Mouse (Mus musculus): Measurements from ENCODE around the gene Clasp1. TPM values are rescaled to one million over a fixed set of nuclear protein-coding genes. Genes with fewer than 3 reads are reported as not detected.

Clasp1 gene
- total and polyA plus RNA-seq, 3 experiments = 13.9 to 21.3 TPM; not detected in 1

DNA sequence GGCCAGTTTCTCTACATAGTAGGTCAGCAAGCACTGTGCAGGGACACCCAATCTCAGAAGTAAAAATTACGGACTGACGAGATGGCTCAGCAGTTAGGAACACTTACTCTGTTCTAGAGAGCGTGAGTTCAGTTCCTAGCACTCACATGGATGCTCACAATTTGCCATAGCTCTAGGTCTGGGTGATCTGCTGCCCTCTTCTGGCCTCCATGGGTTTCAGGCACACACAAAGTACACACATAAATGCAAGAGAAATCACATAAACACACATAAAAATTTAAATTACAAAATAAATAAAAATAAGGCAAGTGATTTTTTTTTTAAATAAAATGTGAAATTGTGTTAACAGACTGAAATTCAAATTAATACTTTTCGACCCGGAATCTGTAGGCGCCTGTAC lies 77.2 kb downstream of the Clasp1 start:
- Histone ChIP-seq H3K9me3 (replicated peaks; ENCODE audit: insufficient read depth, low read length) (no peaks in the 10 kb centered on the region), H3K27me3 (ENCODE audit: control insufficient read depth in 1 of 2, insufficient read depth in 2 of 2, low read length in 2 of 2) (no peaks in the 10 kb centered on the region), H3K4me1 (ENCODE audit: control insufficient read depth in 1 of 2, insufficient read depth in 2 of 2, low read length in 2 of 2) (no peaks in the 10 kb centered on the region), H3K4me3 (ENCODE audit: control insufficient read depth in 1 of 2, insufficient read depth in 1 of 2, low read depth in 2 of 2, low read length in 2 of 2) (no peak overlapping the region), H3K79me2 (ENCODE audit: control insufficient read depth, insufficient read depth, low read length, poor library complexity) (no peaks in the 10 kb centered on the region), H3K9ac (ENCODE audit: control insufficient read depth, low read depth, low read length, poor library complexity, severe bottlenecking) (no peak overlapping the region), H3K27ac (ENCODE audit: control insufficient read depth, low read depth, low read length) (no peak overlapping the region), H3K36me3 (ENCODE audit: control insufficient read depth in 1 of 2, insufficient read depth in 2 of 2, low read length in 2 of 2) (no peaks in the 10 kb centered on the region; a peak in 1 of 4 replicates)
- TF ChIP-seq BHLHE40 (IDR thresholded peaks at IDR 0.05; ENCODE audit: borderline replicate concordance, low read depth, low read length) = no peak
- TF ChIP-seq MAFK (IDR thresholded peaks at IDR 0.05; ENCODE audit: borderline replicate concordance, low read depth, low read length) = no peak
- peak; percentile 41 to 60 (median 51) for TF ChIP-seq CTCF (IDR thresholded peaks at IDR 0.05 in 2 of 3, conservative IDR thresholded peaks at IDR 0.05 in 1 of 3; ENCODE audit: control insufficient read depth in 1 of 3, insufficient read depth in 1 of 3, low read depth in 2 of 3, low read length in 3 of 3, poor library complexity in 1 of 3, severe bottlenecking in 1 of 3)
- TF ChIP-seq USF1 (IDR thresholded peaks at IDR 0.05; ENCODE audit: low read depth, low read length) = no peak
- no peak for TF ChIP-seq ZNF384 (IDR thresholded peaks at IDR 0.05; ENCODE audit: low read depth, low read length)
- no peak for TF ChIP-seq POLR2AphosphoS2 (IDR thresholded peaks at IDR 0.05; ENCODE audit: low read length)
- no peak for TF ChIP-seq MAX (IDR thresholded peaks at IDR 0.05; ENCODE audit: low read length)
- TF ChIP-seq RAD21 (IDR thresholded peaks at IDR 0.05; ENCODE audit: low read depth, low read length) = peak; percentile 25
- no peak for TF ChIP-seq POLR2AphosphoS5 (IDR thresholded peaks at IDR 0.05; ENCODE audit: borderline replicate concordance, low read depth, low read length)
- TF ChIP-seq GATA1 (IDR thresholded peaks at IDR 0.05; ENCODE audit: low read depth, low read length) = no peak
- TF ChIP-seq MAZ (IDR thresholded peaks at IDR 0.05; ENCODE audit: low read depth, low read length) = no peak
- TF ChIP-seq SMC3 (IDR thresholded peaks at IDR 0.05; ENCODE audit: low read depth, low read length) = peak; percentile 48
- TF ChIP-seq ETS1 (IDR thresholded peaks at IDR 0.05; ENCODE audit: low read depth, low read length) = no peak
- peak; percentile 57 for DNase-seq (ENCODE audit: low read depth, low spot score)

DNA sequence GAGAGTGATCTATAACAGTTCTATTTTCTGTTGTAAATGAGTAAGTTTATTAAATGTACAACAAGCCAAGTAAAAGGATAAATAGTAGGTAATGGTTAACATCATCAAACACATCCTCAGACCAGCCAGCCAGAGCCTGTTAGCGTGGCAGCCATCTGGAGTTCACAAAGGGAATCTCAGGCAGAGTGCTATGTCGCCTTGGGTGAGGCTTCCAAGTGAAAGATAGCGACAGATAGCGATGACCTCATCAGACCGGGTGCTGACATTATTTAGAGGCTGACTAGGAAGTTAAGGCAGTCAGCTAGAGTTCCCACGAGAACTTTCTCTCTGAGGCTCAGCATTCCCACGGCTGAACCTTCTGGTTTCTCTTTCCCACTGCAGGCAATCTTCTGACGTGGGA lies 83.5 kb downstream of the Clasp1 start:
- DNase-seq (ENCODE audit: low read depth, low spot score) = no peak
- no peaks in the 10 kb centered on the region for H3K9me3 ChIP-seq (replicated peaks; ENCODE audit: insufficient read depth, low read length)
- H3K27ac ChIP-seq (ENCODE audit: control insufficient read depth, low read depth, low read length) = no peak overlapping the region
- TF ChIP-seq ETS1 (IDR thresholded peaks at IDR 0.05; ENCODE audit: low read depth, low read length) (0 out of 2 replicates have a peak, but pooled peaks have one; percentile 23), ELF1 (IDR thresholded peaks at IDR 0.05; ENCODE audit: low read depth, low read length) (no peak)
- peaks cover 6 to 7% of the 10 kb centered on the region in 2 experiments for H3K4me1 ChIP-seq (ENCODE audit: control insufficient read depth in 1 of 2, insufficient read depth in 2 of 2, low read length in 2 of 2)
- no peaks in the 10 kb centered on the region for H3K79me2 ChIP-seq (ENCODE audit: control insufficient read depth, insufficient read depth, low read length, poor library complexity)
- H3K9ac ChIP-seq (ENCODE audit: control insufficient read depth, low read depth, low read length, poor library complexity, severe bottlenecking) = no peak overlapping the region
- no peak overlapping the region for H3K4me3 ChIP-seq (ENCODE audit: control insufficient read depth in 1 of 2, insufficient read depth in 1 of 2, low read depth in 2 of 2, low read length in 2 of 2)
- peaks cover 2 to 10% of the 10 kb centered on the region in 2 experiments for H3K36me3 ChIP-seq (ENCODE audit: control insufficient read depth in 1 of 2, insufficient read depth in 2 of 2, low read length in 2 of 2)
- H3K27me3 ChIP-seq (ENCODE audit: control insufficient read depth in 1 of 2, insufficient read depth in 2 of 2, low read length in 2 of 2) = no peaks in the 10 kb centered on the region

DNA sequence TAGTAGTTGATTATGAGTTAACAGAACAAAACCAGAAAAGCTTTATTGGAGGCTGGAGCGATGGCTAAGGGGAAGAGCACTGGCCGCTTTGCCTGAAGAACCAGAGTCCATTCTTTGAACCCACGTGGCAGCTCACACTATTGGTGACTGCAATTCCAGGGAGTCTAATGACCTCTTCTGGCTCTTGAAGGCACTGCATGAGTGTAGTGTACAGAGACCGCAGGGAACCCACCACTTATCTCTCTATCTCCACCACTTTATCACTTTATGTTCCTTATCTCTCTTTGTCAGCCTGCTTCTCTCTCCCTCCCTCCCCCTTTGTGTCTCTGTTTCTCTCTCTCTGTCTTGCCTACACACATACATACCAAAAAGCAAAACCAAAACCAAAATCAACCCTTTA lies 88.1 kb downstream of the Clasp1 start:
- no peak overlapping the region for H3K4me3 ChIP-seq (ENCODE audit: control insufficient read depth in 1 of 2, insufficient read depth in 1 of 2, low read depth in 2 of 2, low read length in 2 of 2)
- H3K27me3 ChIP-seq (ENCODE audit: control insufficient read depth in 1 of 2, insufficient read depth in 2 of 2, low read length in 2 of 2) = no peaks in the 10 kb centered on the region
- peak; percentile 77 for DNase-seq (ENCODE audit: low read depth, low spot score)
- H3K36me3 ChIP-seq (ENCODE audit: control insufficient read depth in 1 of 2, insufficient read depth in 2 of 2, low read length in 2 of 2) = peaks cover 2 to 50% of the 10 kb centered on the region in 2 experiments
- H3K4me1 ChIP-seq (ENCODE audit: control insufficient read depth in 1 of 2, insufficient read depth in 2 of 2, low read length in 2 of 2) = peaks cover 36 to 49% of the 10 kb centered on the region in 2 experiments
- H3K27ac ChIP-seq (ENCODE audit: control insufficient read depth, low read depth, low read length) = peak overlapping the region; percentile 60
- no peaks in the 10 kb centered on the region for H3K79me2 ChIP-seq (ENCODE audit: control insufficient read depth, insufficient read depth, low read length, poor library complexity)
- H3K9ac ChIP-seq (ENCODE audit: control insufficient read depth, low read depth, low read length, poor library complexity, severe bottlenecking) = peak overlapping the region; percentile 30
- no peaks in the 10 kb centered on the region for H3K9me3 ChIP-seq (replicated peaks; ENCODE audit: insufficient read depth, low read length)
- TF ChIP-seq GATA1 (IDR thresholded peaks at IDR 0.05; ENCODE audit: low read depth, low read length) (peak; percentile 93), RCOR1 (IDR thresholded peaks at IDR 0.05; ENCODE audit: low read depth, low read length) (peak; percentile 56; the same call in 1 of the 2 replicates), TAL1 (IDR thresholded peaks at IDR 0.05; ENCODE audit: low read length) (no peak), SMC3 (IDR thresholded peaks at IDR 0.05; ENCODE audit: low read depth, low read length) (peak; percentile 59), MAZ (IDR thresholded peaks at IDR 0.05; ENCODE audit: low read depth, low read length) (peak; percentile 58; the same call in 1 of the 2 replicates), MYC (IDR thresholded peaks at IDR 0.05; ENCODE audit: low read depth, low read length) (peak; percentile 97), POLR2AphosphoS2 (IDR thresholded peaks at IDR 0.05; ENCODE audit: low read length) (no peak), MAX (IDR thresholded peaks at IDR 0.05; ENCODE audit: low read length) (peak; percentile 93), TCF12 (IDR thresholded peaks at IDR 0.05; ENCODE audit: low read depth, low read length) (peak; percentile 83), E2F4 (IDR thresholded peaks at IDR 0.05; ENCODE audit: borderline replicate concordance, low read depth, low read length) (no peak), MXI1 (IDR thresholded peaks at IDR 0.05; ENCODE audit: low read depth, low read length) (peak; percentile 96), RAD21 (IDR thresholded peaks at IDR 0.05; ENCODE audit: low read depth, low read length) (peak; percentile 70), CTCF (IDR thresholded peaks at IDR 0.05 in 2 of 3, conservative IDR thresholded peaks at IDR 0.05 in 1 of 3; ENCODE audit: control insufficient read depth in 1 of 3, insufficient read depth in 1 of 3, low read depth in 2 of 3, low read length in 3 of 3, poor library complexity in 1 of 3, severe bottlenecking in 1 of 3) (peak; percentile 50 to 70 (median 69); a peak in 5 of 6 replicates), MEF2A (IDR thresholded peaks at IDR 0.05; ENCODE audit: extremely low read depth, insufficient replicate concordance, low read depth, low read length, poor library complexity, severe bottlenecking) (no peak), SIN3A (IDR thresholded peaks at IDR 0.05; ENCODE audit: low read length) (peak; percentile 75), TBP (IDR thresholded peaks at IDR 0.05; ENCODE audit: low read depth, low read length) (no peak), USF1 (IDR thresholded peaks at IDR 0.05; ENCODE audit: low read depth, low read length) (peak; percentile 77), HCFC1 (IDR thresholded peaks at IDR 0.05; ENCODE audit: low read depth, low read length) (0 out of 2 replicates have a peak, but pooled peaks have one; percentile 37)

Measured in MEL (cell line).